ENCODE assay signal across 19 mouse cellular contexts in genomic region chr6:121026866-121027265, GRCm38 (mm10).
A peak's percentile ranks its signal among the peaks of the same experiment; 100 is the strongest.
DNase-seq lines count a peak whose midpoint lies in the region; ATAC-seq and TF ChIP-seq lines count a peak whose summit lies in the region.
"Had no signal": no experiment of that assay in that cellular context is flagged by ENCODE, and none has a peak within 500 bp of the region (broad histone marks: within the 10 kb centered on the region; RNA-seq: fewer than 3 reads in every experiment).

No protein-coding gene starts in this region.

- no peak overlapping the region for H3K4me2 ChIP-seq in forebrain, embryonic 15.5 days (replicated peaks)
- no peak overlapping the region for H3K4me2 ChIP-seq in forebrain, embryonic 13.5 days
- no peak overlapping the region for H3K4me2 ChIP-seq in limb, embryonic 12.5 days
- H3K4me2 ChIP-seq: hindbrain, embryonic 12.5 days; intestine, embryonic 15.5 days; limb, embryonic 15.5 days; liver, embryonic 15.5 days had no signal

- H3K9me3 ChIP-seq in forebrain, embryonic 15.5 days, result no peaks in the 10 kb centered on the region
- no peaks in the 10 kb centered on the region for H3K9me3 ChIP-seq in forebrain, embryonic 13.5 days (replicated peaks)
- H3K9me3 ChIP-seq in limb, embryonic 12.5 days, result no peaks in the 10 kb centered on the region
- H3K9me3 ChIP-seq in limb, embryonic 10.5 days (replicated peaks), result no peaks in the 10 kb centered on the region
- H3K9me3 ChIP-seq: forebrain, embryonic 10.5 days; heart, embryonic 10.5 days; hindbrain, embryonic 12.5 days; intestine, embryonic 15.5 days; limb, embryonic 15.5 days; liver, embryonic 15.5 days; midbrain, embryonic 10.5 days had no signal

- no peaks in the 10 kb centered on the region for H3K27me3 ChIP-seq in forebrain, embryonic 15.5 days
- no peaks in the 10 kb centered on the region for H3K27me3 ChIP-seq in forebrain, embryonic 13.5 days
- no peaks in the 10 kb centered on the region for H3K27me3 ChIP-seq in limb, embryonic 12.5 days
- no peaks in the 10 kb centered on the region for H3K27me3 ChIP-seq in limb, embryonic 10.5 days (ENCODE audit: low read depth, poor library complexity, severe bottlenecking)
- no peaks in the 10 kb centered on the region for H3K27me3 ChIP-seq in cerebellum, adult 2 months (ENCODE audit: control insufficient read depth, insufficient read depth, low read length)
- H3K27me3 ChIP-seq: hindbrain, embryonic 12.5 days; intestine, embryonic 15.5 days; limb, embryonic 15.5 days; liver, embryonic 15.5 days had no signal

- H3K4me3 ChIP-seq in forebrain, embryonic 15.5 days, result no peak overlapping the region
- H3K4me3 ChIP-seq in forebrain, embryonic 13.5 days, result no peak overlapping the region
- no peak overlapping the region for H3K4me3 ChIP-seq in limb, embryonic 12.5 days (replicated peaks)
- no peak overlapping the region for H3K4me3 ChIP-seq in limb, embryonic 10.5 days
- H3K4me3 ChIP-seq in cerebellum, adult 2 months (replicated peaks; ENCODE audit: insufficient read depth, low read depth, low read length), result no peak overlapping the region
- H3K4me3 ChIP-seq: forebrain, embryonic 10.5 days; heart, embryonic 10.5 days; hindbrain, embryonic 12.5 days; intestine, embryonic 15.5 days; limb, embryonic 15.5 days; liver, embryonic 15.5 days; midbrain, embryonic 10.5 days had no signal

- H3K9ac ChIP-seq in forebrain, embryonic 15.5 days (replicated peaks), result no peak overlapping the region
- H3K9ac ChIP-seq in forebrain, embryonic 13.5 days, result no peak overlapping the region
- H3K9ac ChIP-seq in limb, embryonic 12.5 days (replicated peaks), result no peak overlapping the region
- H3K9ac ChIP-seq: hindbrain, embryonic 12.5 days; intestine, embryonic 15.5 days; limb, embryonic 15.5 days; liver, embryonic 15.5 days had no signal

- H3K27ac ChIP-seq in forebrain, embryonic 15.5 days (replicated peaks), result no peak overlapping the region
- H3K27ac ChIP-seq in forebrain, embryonic 13.5 days, result no peak overlapping the region
- peak overlapping the region; percentile 8; the same call in 1 of the 2 replicates for H3K27ac ChIP-seq in limb, embryonic 12.5 days
- no peak overlapping the region for H3K27ac ChIP-seq in limb, embryonic 10.5 days
- peak overlapping the region; percentile 32; the same call in 1 of the 2 replicates for H3K27ac ChIP-seq in cerebellum, adult 2 months (ENCODE audit: insufficient read depth, low read length)
- H3K27ac ChIP-seq: forebrain, embryonic 10.5 days; heart, embryonic 10.5 days; hindbrain, embryonic 12.5 days; intestine, embryonic 15.5 days; limb, embryonic 15.5 days; liver, embryonic 15.5 days; macrophage; midbrain, embryonic 10.5 days had no signal

- TF ChIP-seq CTCF in cerebellum, adult 2 months (IDR thresholded peaks at IDR 0.05; ENCODE audit: borderline replicate concordance, insufficient read depth, low read depth, low read length), result no peak

- whole genome bisulfite sequencing in forebrain, embryonic 15.5 days, result 45% methylated on average over 7 of the region's 7 CpGs
- 61% methylated on average over 7 of the region's 7 CpGs for WGBS in forebrain, embryonic 13.5 days
- WGBS in limb, embryonic 12.5 days, result 70% methylated on average over 7 of the region's 7 CpGs
- WGBS in limb, embryonic 10.5 days, result 88% methylated on average over 7 of the region's 7 CpGs
- 2% methylated on average over 7 of the region's 7 CpGs for WGBS in cerebellum, adult 2 months

- H3K4me1 ChIP-seq in forebrain, embryonic 15.5 days, result peaks cover 12% of the 10 kb centered on the region
- H3K4me1 ChIP-seq in forebrain, embryonic 13.5 days, result peaks cover 19% of the 10 kb centered on the region
- H3K4me1 ChIP-seq in limb, embryonic 12.5 days (replicated peaks), result peaks cover 32% of the 10 kb centered on the region
- H3K4me1 ChIP-seq in limb, embryonic 10.5 days, result peaks cover 36% of the 10 kb centered on the region
- peaks cover 36% of the 10 kb centered on the region for H3K4me1 ChIP-seq in cerebellum, adult 2 months (ENCODE audit: control insufficient read depth, insufficient read depth, low read length)
- H3K4me1 ChIP-seq: intestine, embryonic 15.5 days; liver, embryonic 15.5 days had no signal

- DNase-seq in limb, embryonic 10.5 days (ENCODE audit: low spot score), result no peak
- DNase-seq in cerebellum, adult 2 months, result peak; percentile 76 to 84
- peak; percentile 74 to 76 for DNase-seq in cerebellum, postnatal 36 days
- DNase-seq in B cell, adult 2 months, result no peak
- DNase-seq: kidney, adult 9 months; kidney, postnatal 25 days; thymus, adult 18-20 months; thymus, postnatal 4 days had no signal

- TF ChIP-seq POLR2A in cerebellum, adult 2 months (IDR thresholded peaks at IDR 0.05; ENCODE audit: borderline replicate concordance, insufficient read depth, low read length), result no peak

- 0 out of 2 replicates have a peak, but pooled peaks have one; percentile 35 for ATAC-seq in forebrain, embryonic 15.5 days (replicated peaks)
- no peak for ATAC-seq in forebrain, embryonic 13.5 days
- ATAC-seq in limb, embryonic 12.5 days (ENCODE audit: insufficient number of reproducible peaks, insufficient read depth, low FRiP score, low TSS enrichment, low read depth), result no peak
- ATAC-seq: intestine, embryonic 15.5 days had no signal

- H3K36me3 ChIP-seq in forebrain, embryonic 15.5 days, result peaks cover 35% of the 10 kb centered on the region
- peaks cover 64% of the 10 kb centered on the region for H3K36me3 ChIP-seq in forebrain, embryonic 13.5 days (ENCODE audit: poor library complexity, severe bottlenecking)
- H3K36me3 ChIP-seq in limb, embryonic 12.5 days, result peaks cover 62% of the 10 kb centered on the region
- peaks cover 69% of the 10 kb centered on the region for H3K36me3 ChIP-seq in limb, embryonic 10.5 days

Comparison
In these comparisons a context has a peak if more than half of its experiments do, and no peak if none do; other contexts are left out.
1. H3K27ac ChIP-seq: peak in limb, embryonic 12.5 days (single experiment) and cerebellum, adult 2 months (single experiment); none in forebrain, embryonic 15.5 days (single experiment), forebrain, embryonic 13.5 days (single experiment) and limb, embryonic 10.5 days (single experiment).
2. DNase-seq: peak in cerebellum, adult 2 months (2 of 2) and cerebellum, postnatal 36 days (2 of 2); none in limb, embryonic 10.5 days (single experiment) and B cell, adult 2 months (0 of 2).